Mouse (Mus musculus) liver, postnatal 0 days (tissue): ENCODE data around the gene Nln. TPM values are rescaled to one million over a fixed set of nuclear protein-coding genes. Genes with fewer than 3 reads are reported as not detected.

Source experiments
- ATAC-seq: fragments of 200-750 bp; cut with Nextera tagmentation; 2 replicates; pipeline ENCODE4 v1.8.0; 2017; ENCODE audit warnings: mild to moderate bottlenecking, moderate library complexity
- DNase-seq: peaks from one replicate; pipeline ENCODE4 v3.0.0-alpha.2; 2016
- H3K27ac ChIP-seq: fragments of 300-500 bp; sonication (generic); 2 replicates; pipeline ENCODE4 v1.5.1; 2014; ENCODE audit warnings: antibody characterized with exemption, moderate library complexity, mild to moderate bottlenecking, low read depth
- H3K27me3 ChIP-seq: fragments of 300-500 bp; sonication (generic); 2 replicates; pipeline ENCODE4 v1.6.1; 2014; ENCODE audit warnings: low read length, control low read depth, mixed read lengths; ENCODE audit not compliant: insufficient read depth
- H3K36me3 ChIP-seq: fragments of 300-500 bp; sonication (generic); replicated peaks from 2 replicates; pipeline ENCODE4 v1.6.1; 2014; ENCODE audit warnings: mild to moderate bottlenecking, control low read depth, low read length, moderate library complexity, mixed read lengths; ENCODE audit not compliant: insufficient read depth
- H3K4me1 ChIP-seq: fragments of 300-500 bp; sonication (generic); 2 replicates; pipeline ENCODE4 v1.6.1; 2014; ENCODE audit warnings: antibody characterized with exemption, mild to moderate bottlenecking, control low read depth; ENCODE audit not compliant: insufficient read depth
- H3K4me2 ChIP-seq: fragments of 300-500 bp; sonication (generic); 2 replicates; pipeline ENCODE4 v1.6.1; 2014; ENCODE audit warnings: low read depth, mild to moderate bottlenecking, low read length, moderate library complexity, mixed read lengths
- H3K4me3 ChIP-seq: fragments of 300-500 bp; sonication (generic); 2 replicates; pipeline ENCODE4 v1.5.1; 2014; ENCODE audit warnings: low read depth, low read length
- H3K9ac ChIP-seq: fragments of 300-500 bp; sonication (generic); replicated peaks from 2 replicates; pipeline ENCODE4 v1.6.1; 2014; ENCODE audit warnings: mild to moderate bottlenecking, moderate library complexity
- H3K9me3 ChIP-seq: fragments of 300-500 bp; sonication (generic); 2 replicates; pipeline ENCODE4 v1.6.1; 2016; ENCODE audit warnings: mild to moderate bottlenecking, control low read depth, low read length, mixed read lengths
- CTCF ChIP-seq: sonication (generic); IDR thresholded peaks from 2 replicates; pipeline ENCODE4 v1.5.1; 2016; ENCODE audit warnings: antibody characterized with exemption, low read depth
- EP300 ChIP-seq: IDR thresholded peaks from 2 replicates; pipeline ENCODE4 v1.6.1; 2016; ENCODE audit warnings: antibody characterized with exemption, low read depth, mild to moderate bottlenecking
- WGBS: fragments of 180-500 bp; shearing (Covaris S2); extraction: QIAGEN DNeasy Blood & Tissue Kit; methylation state at CpG from one replicate; pipeline ENCODE4 v1.1.7; 2014; ENCODE audit not compliant: insufficient replicate concordance; 5-methylcytosine and 5-hydroxymethylcytosine counted together
- polyA plus RNA-seq: library from polyadenylated mRNA; unstranded; fragments of >200 nt; fragmentation: Nextera tagmentation; extraction: Ambion mirVana; gene quantifications from 2 replicates; pipeline ENCODE4 v1.2.1, GENCODE M21; 2015

The Nln gene
- polyA plus RNA-seq, 1 experiment from 2014 or later: 40.4 TPM

DNA sequence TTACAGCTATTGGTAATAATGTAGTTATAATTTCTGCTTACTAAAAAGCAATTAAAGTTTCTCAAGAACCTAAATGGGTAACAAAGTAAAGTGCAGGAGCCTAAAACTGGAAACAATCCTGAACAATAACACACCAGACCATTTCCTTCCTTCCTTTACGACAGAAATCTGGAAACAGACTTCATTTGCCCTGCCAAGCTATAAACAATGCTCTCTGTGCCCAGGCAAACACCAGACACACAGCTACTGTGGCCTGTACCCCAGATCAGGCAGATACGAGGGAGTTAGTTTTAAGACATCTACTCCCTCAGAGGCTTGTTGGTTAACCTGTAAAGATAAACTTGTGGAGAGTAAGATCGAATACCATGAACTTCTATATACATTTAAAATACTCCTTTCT lies 38.7 kb downstream of the Nln start:
- Histone ChIP-seq H3K4me2 (no peak overlapping the region), H3K4me3 (no peak overlapping the region), H3K4me1 (no peaks in the 10 kb centered on the region), H3K9me3 (no peaks in the 10 kb centered on the region), H3K27me3 (no peaks in the 10 kb centered on the region), H3K27ac (no peak overlapping the region), H3K36me3 (peaks cover 4% of the 10 kb centered on the region; the same call in 1 of the 2 replicates), H3K9ac (no peak overlapping the region)
- 53% methylated on average over 3 of the region's 3 CpGs for WGBS
- no peak for ATAC-seq
- no peak for TF ChIP-seq CTCF
- no peak for TF ChIP-seq EP300
- no peak for DNase-seq

DNA sequence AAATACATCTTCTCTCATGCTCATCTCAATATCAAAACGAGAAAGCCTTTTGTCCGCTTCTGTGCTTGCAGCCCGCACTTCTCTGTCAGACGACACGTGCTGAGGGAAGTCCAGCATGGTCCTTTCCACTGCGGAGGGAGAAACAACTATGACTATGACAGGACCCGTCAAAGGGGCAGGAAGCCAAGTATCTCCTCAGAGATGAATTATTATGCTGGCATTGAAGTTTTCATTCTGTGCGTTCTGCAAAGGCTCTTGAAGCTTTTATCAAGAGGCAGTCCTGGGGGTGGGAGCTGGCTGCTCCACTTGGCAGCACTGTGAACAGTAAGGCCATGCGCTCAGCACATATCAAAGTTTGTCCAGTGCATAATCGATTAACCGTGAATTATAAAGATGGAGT lies 40.2 kb downstream of the Nln start:
- H3K4me1 ChIP-seq: no peaks in the 10 kb centered on the region
- no peaks in the 10 kb centered on the region for H3K9me3 ChIP-seq
- H3K36me3 ChIP-seq: peaks cover 4% of the 10 kb centered on the region
- H3K4me3 ChIP-seq: no peak overlapping the region
- no peak overlapping the region for H3K27ac ChIP-seq
- H3K9ac ChIP-seq: no peak overlapping the region
- no peak overlapping the region for H3K4me2 ChIP-seq
- ATAC-seq (no peak), DNase-seq (no peak)
- TF ChIP-seq CTCF (no peak), EP300 (no peak)
- WGBS: 84% methylated on average over 11 of the region's 11 CpGs
- H3K27me3 ChIP-seq: no peaks in the 10 kb centered on the region

DNA sequence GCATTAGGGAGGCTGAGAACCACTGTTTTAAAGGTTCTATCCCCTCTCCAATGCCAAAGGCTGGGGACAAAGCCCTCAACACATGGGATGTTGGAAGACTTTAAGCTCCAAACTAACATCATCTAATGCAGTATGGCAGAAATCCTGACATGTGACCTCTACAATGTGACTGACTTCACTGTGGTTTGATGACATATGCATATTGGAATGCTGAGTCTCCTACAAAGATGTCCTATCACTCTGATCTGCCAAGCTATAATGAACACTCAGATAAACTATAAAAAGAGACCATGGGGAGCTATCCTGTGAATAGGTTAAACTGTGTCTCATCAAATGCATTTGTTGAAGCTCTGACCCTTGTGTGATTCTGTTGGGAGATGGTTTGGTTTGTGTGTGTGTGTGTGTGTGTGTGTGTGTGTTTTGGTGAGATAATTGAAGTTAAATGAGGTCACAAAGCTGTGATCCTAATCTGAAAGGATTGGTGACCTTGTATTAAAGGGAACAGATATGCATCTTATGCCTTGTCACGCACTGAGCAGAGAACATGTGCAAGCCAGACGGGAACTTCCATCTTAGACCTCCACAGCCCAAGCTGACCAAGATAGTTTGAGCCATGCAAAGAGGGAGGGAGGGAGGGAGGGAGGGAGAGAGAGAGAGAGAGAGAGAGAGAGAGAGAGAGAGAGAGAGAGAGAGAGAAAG lies 43.6 kb downstream of the Nln start:
- H3K9ac ChIP-seq: no peak overlapping the region
- no peak for DNase-seq
- H3K36me3 ChIP-seq: no peaks in the 10 kb centered on the region; the same call in 1 of the 2 replicates
- H3K27me3 ChIP-seq: no peaks in the 10 kb centered on the region
- no peak for ATAC-seq
- no peak overlapping the region for H3K4me3 ChIP-seq
- 81% methylated on average over 2 of the region's 2 CpGs for WGBS
- TF ChIP-seq CTCF: no peak
- no peak for TF ChIP-seq EP300
- H3K4me2 ChIP-seq: no peak overlapping the region
- H3K9me3 ChIP-seq: no peaks in the 10 kb centered on the region
- no peaks in the 10 kb centered on the region for H3K4me1 ChIP-seq
- H3K27ac ChIP-seq: no peak overlapping the region

DNA sequence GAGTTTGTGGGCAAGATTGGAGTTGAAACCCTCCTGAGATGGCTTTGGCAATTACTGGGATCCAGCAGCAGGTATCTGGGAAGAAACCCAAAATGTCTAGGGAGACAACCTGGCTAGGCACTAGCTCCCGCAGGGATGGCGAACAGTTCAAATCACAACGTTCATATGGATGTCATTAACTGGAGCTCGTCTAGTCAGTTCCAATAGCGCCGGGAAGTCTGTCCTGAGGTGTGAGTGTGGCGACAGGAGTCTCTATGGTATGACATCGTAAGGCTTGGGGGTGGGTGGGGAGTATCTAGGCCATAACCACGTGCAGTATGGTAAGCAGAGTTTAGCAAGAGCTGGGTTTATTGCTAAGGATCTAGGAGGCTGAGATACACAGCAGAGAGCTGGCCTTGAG lies 46.4 kb downstream of the Nln start:
- Histone ChIP-seq H3K27me3 (no peaks in the 10 kb centered on the region), H3K9me3 (no peaks in the 10 kb centered on the region), H3K27ac (no peak overlapping the region), H3K36me3 (no peaks in the 10 kb centered on the region; the same call in 1 of the 2 replicates), H3K9ac (no peak overlapping the region), H3K4me2 (no peak overlapping the region), H3K4me1 (no peaks in the 10 kb centered on the region), H3K4me3 (no peak overlapping the region)
- DNase-seq (no peak), ATAC-seq (no peak)
- WGBS: 84% methylated on average over 9 of the region's 9 CpGs
- no peak for TF ChIP-seq EP300
- no peak for TF ChIP-seq CTCF

DNA sequence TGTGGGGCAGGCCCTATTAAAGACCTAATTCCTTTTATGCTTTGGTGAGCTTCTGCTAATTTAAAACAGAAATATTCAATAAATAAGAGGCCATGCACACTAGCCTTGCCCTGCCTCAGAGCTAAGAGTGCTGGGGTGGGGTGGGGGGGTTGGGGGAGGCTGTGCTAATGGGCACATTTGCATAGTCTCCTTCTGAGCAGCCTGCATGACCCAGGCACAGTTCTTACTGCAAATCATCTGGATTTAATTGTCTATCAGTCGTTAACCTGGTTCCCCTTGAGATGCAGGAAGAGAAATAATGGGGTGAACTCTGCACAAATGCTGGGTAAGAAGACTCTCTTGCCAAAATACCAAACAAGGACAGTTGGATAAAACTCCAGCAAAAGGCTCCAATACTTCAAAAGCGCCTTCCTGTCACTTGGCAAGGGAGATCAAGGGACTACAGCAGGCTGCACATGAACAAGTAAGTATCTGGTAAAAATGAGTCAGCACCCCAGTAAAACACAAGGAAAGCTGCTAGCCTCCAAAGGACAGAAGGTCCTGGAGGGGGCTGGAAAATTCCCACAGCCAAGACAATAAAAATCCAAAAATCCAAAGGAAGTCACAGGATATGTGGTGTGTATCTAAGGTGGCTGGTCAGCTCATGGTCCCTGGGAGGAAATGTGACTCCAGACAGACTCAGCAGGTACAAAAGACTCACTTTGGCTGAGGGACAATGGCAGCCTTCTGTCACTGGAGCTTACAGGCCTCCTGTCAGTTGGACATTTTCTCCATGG lies 47.3 kb downstream of the Nln start:
- no peak for ATAC-seq

DNA sequence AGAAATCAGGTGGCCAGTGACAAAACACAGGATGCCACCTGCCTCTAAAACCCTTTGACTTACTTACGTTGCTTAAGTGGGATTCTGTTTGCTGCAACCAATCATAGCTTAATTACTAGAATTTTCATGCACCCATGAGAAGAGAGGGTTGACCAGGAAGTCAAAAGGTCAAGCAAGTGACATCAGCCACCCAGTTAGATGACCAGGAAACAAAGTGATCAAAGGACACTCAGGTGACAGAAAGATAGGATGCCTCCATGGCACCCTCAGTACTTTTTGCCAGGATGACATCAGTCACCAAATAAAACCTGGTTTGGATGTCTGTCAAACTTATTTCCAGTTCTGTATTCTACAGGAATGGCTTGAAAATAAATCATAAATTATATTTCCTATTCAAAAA lies 49.2 kb downstream of the Nln start:
- Histone ChIP-seq H3K27ac (no peak overlapping the region), H3K27me3 (no peaks in the 10 kb centered on the region), H3K9me3 (no peaks in the 10 kb centered on the region), H3K36me3 (no peaks in the 10 kb centered on the region; the same call in 1 of the 2 replicates), H3K9ac (no peak overlapping the region), H3K4me3 (no peak overlapping the region), H3K4me1 (no peaks in the 10 kb centered on the region), H3K4me2 (no peak overlapping the region)
- ATAC-seq (no peak), DNase-seq (no peak)
- 86% methylated on average over 1 of the region's 1 CpGs for WGBS
- TF ChIP-seq EP300 (no peak), CTCF (no peak)

More for the DNA sequence above, 47.3 kb downstream of the Nln start:
- no peak overlapping the region for H3K27ac ChIP-seq
- H3K4me1 ChIP-seq: no peaks in the 10 kb centered on the region
- no peak overlapping the region for H3K4me3 ChIP-seq
- H3K4me2 ChIP-seq: no peak overlapping the region
- no peaks in the 10 kb centered on the region; the same call in 1 of the 2 replicates for H3K36me3 ChIP-seq
- TF ChIP-seq EP300 (no peak), CTCF (no peak)
- H3K9ac ChIP-seq: no peak overlapping the region
- WGBS: 69% methylated on average over 2 of the region's 2 CpGs
- no peaks in the 10 kb centered on the region for H3K27me3 ChIP-seq
- no peak for DNase-seq
- H3K9me3 ChIP-seq: no peaks in the 10 kb centered on the region
